Mouse (Mus musculus) layer of hippocampus, adult 18-20 months (tissue): ENCODE data around the gene Ppp1r15b. TPM values are rescaled to one million over a fixed set of nuclear protein-coding genes. Genes with fewer than 3 reads are reported as not detected.

Experiments used
- DNase-seq, 2 experiments: peaks; one replicate each; pipeline ENCODE4 v3.0.0; 2022; ENCODE audit warnings: low spot score in 2 of 2
- total RNA-seq, 2 experiments: library from RNA; stranded (reverse); gene quantifications; 2 replicates each; pipeline ENCODE4 v1.2.3; 2021

Ppp1r15b gene
- total RNA-seq, 2 experiments from 2014 or later: 43.7 to 44.2 TPM

- DNase-seq: no peak
Observed at GRCm38 (mm10) chr1:133119931-133120712, 10.8 kb upstream of the Ppp1r15b start.

GRCm38 (mm10) chr1:133121246-133121645 lies 9.7 kb upstream of the Ppp1r15b start:
- DNase-seq: no peak

GRCm38 (mm10) chr1:133124137-133124536 lies 6.8 kb upstream of the Ppp1r15b start:
- DNase-seq: no peak

- DNase-seq: no peak
Observed at GRCm38 (mm10) chr1:133125640-133126364, 5.1 kb upstream of the Ppp1r15b start.

- DNase-seq: no peak
Observed at GRCm38 (mm10) chr1:133126365-133126740, 4.6 kb upstream of the Ppp1r15b start.

- DNase-seq: no peak
Observed at GRCm38 (mm10) chr1:133127328-133127727, 3.6 kb upstream of the Ppp1r15b start.

GRCm38 (mm10) chr1:133129471-133130221 lies 1.3 kb upstream of the Ppp1r15b start:
- DNase-seq: peak in 1 of 2 experiments; percentile 36

- DNase-seq: no peak
Observed at GRCm38 (mm10) chr1:133131561-133131905, 590 bp downstream of the Ppp1r15b start.

GRCm38 (mm10) chr1:133131936-133132335 lies 993 bp downstream of the Ppp1r15b start:
- DNase-seq: no peak

- DNase-seq: no peak
Observed at GRCm38 (mm10) chr1:133132388-133133326, 1.7 kb downstream of the Ppp1r15b start.

GRCm38 (mm10) chr1:133133425-133133824 lies 2.5 kb downstream of the Ppp1r15b start:
- DNase-seq: no peak

GRCm38 (mm10) chr1:133134071-133134470 lies 3.1 kb downstream of the Ppp1r15b start:
- no peak for DNase-seq

- DNase-seq: no peak
Observed at GRCm38 (mm10) chr1:133134881-133135280, 3.9 kb downstream of the Ppp1r15b start.

- DNase-seq: no peak
Observed at GRCm38 (mm10) chr1:133135808-133136207, 4.9 kb downstream of the Ppp1r15b start.

- no peak for DNase-seq
Observed at GRCm38 (mm10) chr1:133138401-133138800, 7.5 kb downstream of the Ppp1r15b start.

- DNase-seq: peak in 1 of 2 experiments; percentile 74
Observed at GRCm38 (mm10) chr1:133146014-133147009, 15.4 kb downstream of the Ppp1r15b start.

- no peak for DNase-seq
Observed at GRCm38 (mm10) chr1:133147324-133147723, 16.4 kb downstream of the Ppp1r15b start.

- DNase-seq: no peak
Observed at GRCm38 (mm10) chr1:133148122-133148521, 17.2 kb downstream of the Ppp1r15b start.

GRCm38 (mm10) chr1:133150556-133150955 lies 19.6 kb downstream of the Ppp1r15b start:
- DNase-seq: no peak
